Mouse (Mus musculus) left cerebral cortex, adult 9 months (tissue): ENCODE results near the gene Kap.
"Not testable (repeated sequence)": the region's sequence is repeated elsewhere in the genome, so short reads cannot be mapped to it uniquely, and the experiment has no call there.

Experiments
- DNase-seq, 2 experiments: peaks; one replicate each; pipeline ENCODE4 v3.0.0; 2022; ENCODE audit warnings: low spot score in 2 of 2

Gene Kap

DNA sequence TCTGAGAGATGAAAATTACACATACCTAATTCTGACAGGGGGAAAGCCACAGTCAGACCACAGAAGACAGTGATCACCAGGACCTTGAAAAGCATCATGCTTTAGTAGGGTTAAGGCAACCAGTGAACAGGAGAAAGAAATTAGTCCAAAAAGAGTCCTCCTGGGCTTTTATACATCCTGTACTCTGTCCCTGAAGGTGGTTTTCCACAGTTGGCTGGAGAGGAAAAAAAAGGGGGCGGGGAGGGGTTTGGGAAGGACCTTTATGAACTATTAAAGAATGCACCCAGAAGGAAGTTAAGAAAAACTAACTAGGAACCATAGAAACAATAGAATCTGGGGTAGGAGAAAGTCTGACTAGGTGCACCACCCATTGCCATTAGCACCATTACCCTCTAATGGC, at the start of gene Kap:
Kap (minus strand) TSS at position 237 of the 400 bp plus-strand sequence.
- DNase-seq: no peak

DNA sequence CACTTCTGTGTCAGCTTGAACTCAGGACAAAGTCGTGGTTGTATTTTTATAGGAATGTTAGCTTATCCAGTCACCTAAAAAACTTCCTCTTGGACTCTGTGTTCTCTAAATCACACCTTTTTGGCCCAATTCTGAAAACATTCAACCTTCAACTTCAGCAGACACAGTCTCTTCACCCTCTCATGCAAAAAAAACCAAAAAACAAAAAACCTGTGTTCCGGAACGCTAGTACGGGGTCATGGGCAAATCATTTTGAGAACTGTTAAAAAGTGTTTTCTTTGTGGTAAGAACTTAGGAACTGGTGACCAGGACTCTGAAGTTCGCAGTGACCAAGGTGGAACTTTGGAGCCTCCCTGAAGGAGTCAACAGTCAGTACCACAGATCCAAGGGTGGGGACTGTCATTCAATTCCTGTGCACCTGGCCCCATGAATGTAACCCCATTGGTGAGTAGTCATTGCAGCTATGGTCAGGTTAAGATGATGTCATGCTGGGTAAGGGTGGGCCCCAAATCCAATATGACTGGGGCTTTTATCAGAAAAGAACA, 32.4 kb upstream of the Kap start:
- DNase-seq: no peak

DNA sequence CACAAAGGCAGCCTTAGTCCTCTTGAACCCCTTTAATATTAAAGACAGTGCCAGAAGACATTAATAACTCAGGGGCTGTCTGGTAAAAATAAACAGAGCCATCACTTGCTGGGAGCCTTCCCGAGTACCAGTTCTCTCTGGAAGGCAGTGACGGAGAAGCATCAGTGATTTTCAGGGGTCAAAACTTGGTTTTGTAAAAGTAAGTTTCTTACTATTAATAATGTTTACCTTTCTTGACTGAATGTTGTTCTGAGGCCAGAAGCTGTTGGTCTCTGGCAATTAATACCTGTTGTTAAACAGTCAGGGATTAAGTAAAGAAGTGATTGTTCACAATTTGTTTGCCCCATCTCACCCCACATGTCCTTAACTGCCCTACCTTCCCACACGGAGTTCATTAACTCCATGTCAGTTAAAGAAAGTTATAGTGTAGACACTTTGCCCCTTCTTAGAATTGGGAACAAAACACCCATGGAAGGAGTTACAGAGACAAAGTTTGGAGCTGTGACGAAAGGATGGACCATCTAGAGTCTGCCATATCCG, 30.0 kb upstream of the Kap start:
- no peak for DNase-seq

DNA sequence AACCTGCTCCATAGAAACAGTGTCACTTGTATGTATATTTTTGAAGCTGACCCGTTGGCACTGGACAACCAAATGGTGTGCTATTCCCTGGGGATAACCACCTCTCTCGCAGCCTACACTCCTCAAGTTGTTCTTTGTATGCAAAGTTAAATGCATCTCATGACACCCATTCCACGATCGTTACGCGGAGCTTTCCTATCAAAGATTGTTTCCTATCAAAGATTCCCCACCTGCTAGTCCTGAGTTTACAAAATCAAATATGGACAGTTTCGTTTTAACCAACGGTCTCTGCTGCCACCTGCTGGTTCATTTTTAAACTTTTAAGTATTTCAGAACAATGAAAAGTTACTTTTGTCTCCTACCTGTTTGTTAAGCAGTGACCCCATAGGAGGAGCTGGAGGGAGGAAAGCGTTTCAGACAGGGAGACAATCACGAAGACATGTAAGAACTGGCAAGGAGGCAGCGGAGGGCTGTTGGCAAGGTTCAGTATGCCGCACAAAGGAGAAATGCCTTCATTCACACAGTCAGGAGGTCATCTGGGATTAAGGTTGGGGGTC, 22.4 kb upstream of the Kap start:
- DNase-seq: peak in 1 of 2 experiments; percentile 43

DNA sequence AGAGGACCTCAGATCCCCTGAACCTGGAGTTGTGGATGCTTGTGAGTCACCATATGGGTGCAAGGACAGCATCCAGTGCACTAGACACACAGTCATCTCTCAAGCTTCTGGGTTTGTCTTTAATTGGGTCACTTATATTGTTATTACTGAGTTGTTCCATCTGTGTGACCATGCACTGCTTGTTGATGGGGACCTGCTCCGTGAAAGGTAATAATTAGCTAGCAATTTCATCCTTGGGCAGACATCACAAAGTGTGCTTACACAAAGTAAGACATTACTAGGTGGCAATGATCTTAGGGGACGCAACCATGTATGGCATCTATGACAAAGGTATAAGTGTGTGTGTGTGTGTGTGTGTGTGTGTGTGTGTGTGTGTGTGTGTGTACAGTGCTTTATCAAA, 19.1 kb upstream of the Kap start:
- no peak for DNase-seq

DNA sequence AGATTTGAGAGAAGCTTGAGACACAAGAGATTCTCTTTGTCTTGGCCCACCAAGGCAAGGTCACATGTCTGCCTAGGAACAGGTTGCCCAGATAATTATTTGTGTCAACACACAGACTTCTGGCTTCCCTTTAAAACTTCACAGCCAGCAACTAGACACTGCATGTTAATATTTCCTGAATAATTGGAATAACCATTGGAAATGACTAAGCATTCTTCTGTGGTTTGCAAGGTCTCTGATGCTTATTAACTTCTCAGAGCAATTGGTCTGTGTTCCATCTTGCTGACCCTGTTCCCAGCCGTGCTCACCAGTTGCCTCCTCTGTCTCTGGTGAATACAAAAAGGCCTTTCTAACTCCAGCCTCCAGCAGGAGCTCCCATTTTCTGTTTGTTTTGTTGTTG, 17.6 kb upstream of the Kap start:
- no peak for DNase-seq

DNA sequence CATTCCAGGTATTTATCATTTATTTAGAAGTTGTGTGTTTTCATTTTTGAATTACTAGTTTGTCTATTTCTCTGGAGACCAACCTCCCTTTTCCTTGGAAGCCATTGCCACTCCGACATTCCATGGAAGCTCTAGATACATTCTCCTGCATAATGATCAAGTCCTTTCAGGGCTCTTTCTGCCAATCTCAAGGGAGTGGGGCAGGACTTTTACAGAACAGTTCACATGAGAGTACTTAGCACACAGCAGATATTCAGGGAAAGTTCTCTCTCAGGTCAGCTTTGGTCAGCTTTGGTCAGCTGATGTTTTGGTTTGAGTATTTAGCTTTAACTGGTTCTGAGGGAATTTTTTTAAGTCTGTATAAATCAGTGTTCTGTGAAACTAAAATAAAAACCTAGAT, 14.8 kb upstream of the Kap start:
- no peak for DNase-seq

DNA sequence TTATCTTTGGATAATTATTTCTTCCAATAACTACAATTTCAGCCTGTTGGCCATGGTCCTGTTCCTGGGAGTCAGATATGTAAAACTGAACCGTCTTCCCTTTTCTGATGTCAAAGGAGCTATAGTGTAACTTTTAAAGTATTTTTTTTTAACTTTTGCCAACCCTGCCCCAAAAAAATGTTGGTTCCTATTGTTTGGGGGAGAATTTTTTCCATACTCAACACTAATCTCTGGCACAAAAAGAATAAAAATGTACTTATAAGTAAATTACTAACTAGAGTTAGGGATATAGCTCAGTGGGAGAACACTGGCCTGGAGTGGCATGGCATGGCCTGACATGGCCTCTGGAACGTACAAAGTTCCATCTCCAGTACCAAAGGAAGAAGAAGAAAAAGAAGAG, 2.3 kb upstream of the Kap start:
- no peak for DNase-seq

DNA sequence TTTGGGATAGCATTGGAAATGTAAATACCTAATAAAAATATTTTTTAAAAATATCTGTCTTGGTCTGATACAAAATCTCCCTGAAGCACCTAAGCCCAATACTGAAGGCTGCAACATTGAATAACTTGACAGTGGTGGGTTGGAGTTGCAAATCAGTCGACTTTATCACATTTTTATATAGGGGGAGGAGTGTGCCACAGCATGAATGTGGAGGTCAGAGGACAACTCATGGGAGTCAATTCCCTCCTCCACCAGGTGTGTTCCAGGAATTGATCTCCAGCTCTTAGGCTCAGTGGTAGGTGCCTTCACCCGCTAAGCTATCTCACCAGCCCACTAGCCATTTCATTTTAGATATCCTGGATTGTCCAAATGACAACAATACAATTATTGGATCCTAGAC, 4.2 kb downstream of the Kap start:
- DNase-seq: no peak

DNA sequence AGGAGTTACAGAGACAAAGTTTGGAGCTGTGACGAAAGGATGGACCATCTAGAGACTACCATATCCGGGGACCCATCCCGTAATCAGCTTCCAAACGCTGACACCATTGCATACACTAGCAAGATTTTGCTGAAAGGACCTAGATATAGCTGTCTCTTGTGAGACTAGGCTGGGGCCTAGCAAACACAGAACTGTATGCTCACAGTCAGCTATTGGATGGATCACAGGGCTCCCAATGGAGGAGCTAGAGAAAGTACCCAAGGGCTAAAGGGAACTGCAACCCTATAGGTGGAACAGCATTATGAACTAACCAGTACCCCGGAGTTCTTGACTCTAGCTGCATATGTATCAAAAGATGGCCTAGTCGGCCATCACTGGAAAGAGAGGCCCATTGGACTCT, 4.7 kb downstream of the Kap start:
- DNase-seq: not testable (repeated sequence)

DNA sequence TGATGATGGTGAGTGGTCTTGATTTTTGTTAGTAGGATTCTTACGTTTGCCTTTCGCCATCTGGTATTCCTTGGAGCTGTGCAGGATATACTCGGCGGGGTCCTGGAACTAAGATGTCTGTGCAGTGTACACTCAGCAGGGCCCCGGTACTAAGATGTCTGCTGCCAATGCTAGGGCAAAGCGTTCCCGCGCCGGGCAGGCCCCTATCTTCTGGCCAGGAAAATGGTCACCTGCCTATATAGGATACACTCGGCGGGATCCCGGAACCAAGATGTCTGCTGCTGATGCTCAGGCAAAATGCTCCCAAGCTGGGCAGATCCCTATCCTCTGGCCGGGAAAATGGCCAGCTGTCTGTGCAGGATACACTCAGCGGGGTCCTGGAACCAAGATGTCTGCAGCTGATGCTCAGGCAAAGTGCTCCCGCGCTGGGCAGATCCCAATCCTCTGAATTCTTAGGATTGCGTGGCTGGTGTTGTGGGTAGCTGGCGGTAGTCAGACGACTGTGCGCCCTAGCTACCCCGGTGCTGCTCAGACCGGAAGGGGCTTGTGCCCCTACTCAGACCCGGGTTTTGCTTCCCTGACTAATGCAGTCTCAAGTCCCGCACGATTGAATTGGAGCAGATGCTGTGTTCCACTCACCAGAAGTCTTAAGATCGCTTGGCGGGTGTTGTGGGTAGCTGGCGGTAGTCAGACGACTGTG, 15.1 kb downstream of the Kap start:
- not testable (repeated sequence) for DNase-seq

DNA sequence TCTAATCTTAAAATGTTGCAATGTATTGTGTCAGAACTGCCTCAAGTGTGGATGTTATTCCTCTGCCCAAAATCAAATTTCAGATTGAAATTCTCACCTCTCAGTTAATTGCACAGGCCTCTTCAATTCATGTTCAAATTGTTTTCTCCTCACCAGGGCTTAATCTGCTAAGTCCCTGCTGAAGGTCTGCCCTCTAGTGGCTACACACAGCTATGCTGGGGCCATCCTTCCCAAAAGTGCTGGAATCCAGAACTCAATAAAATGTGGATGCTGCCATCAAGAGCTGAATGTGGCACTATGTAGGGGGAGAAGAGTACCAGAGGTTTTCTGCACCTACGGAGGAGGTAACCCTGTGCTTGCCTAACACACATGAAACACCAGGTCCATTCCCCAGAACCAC, 41.2 kb downstream of the Kap start:
- DNase-seq: peak in 1 of 2 experiments; percentile 40
